Mouse (Mus musculus) midbrain, embryonic 16.5 days (tissue): ENCODE results near the gene Erc1. TPM values are rescaled to one million over a fixed set of nuclear protein-coding genes. Genes with fewer than 3 reads are reported as not detected.

Experiments
- polyA plus RNA-seq: library from polyadenylated mRNA; unstranded; fragments of >200 nt; fragmentation: Nextera tagmentation; extraction: Ambion mirVana; gene quantifications from 2 replicates; pipeline ENCODE4 v1.2.1, GENCODE M21; 2015

The Erc1 gene
- polyA plus RNA-seq, 1 experiment from 2014 or later, result 47.9 TPM

Other genes with a start within 250 kb of the Erc1 start
- gene Rad52, start 54.5 kb upstream of the Erc1 start, polyA plus RNA-seq, result 24.1 and 26.6 TPM in 2 replicates
- gene Wnk1, start 190.5 kb upstream of the Erc1 start, polyA plus RNA-seq, result 40.6 and 45.9 TPM in 2 replicates
- gene Ninj2, start 245.2 kb upstream of the Erc1 start, polyA plus RNA-seq, result not detected in 2 replicates